Mouse (Mus musculus): ENCODE data around the gene Pnpla5. TPM values are rescaled to one million over a fixed set of nuclear protein-coding genes. Genes with fewer than 3 reads are reported as not detected.

The Pnpla5 gene
- polyA plus RNA-seq, 2 experiments from 2014 or later = not detected

DNA sequence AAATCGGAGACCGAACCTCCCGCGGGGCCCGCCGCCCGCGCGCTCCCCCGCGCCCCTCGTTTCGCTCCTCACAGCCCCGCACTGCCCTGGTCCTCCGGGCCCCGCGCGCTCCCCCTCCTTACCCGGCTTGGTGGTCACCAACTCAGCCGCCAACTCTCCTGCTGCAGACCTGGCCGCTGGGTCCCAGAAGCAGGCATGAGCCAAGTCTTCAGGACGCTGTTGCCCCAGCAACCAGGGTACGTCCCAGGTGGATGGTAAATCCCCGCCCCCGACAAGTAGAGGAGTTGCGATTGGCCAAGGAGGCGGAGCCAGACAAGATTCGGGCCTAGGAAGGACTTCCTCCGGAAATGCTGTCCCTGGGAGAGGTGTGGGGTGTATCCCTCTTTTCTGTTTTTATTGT, 57.8 kb downstream of the Pnpla5 start, which contains the start of gene Efcab6:
TSS of gene Efcab6 (minus strand) at position 240 of the 400 bp plus-strand sequence.
- no peak for ATAC-seq

Other genes with a start within 250 kb of the Pnpla5 start
- gene Efcab6, start 57.8 kb downstream of the Pnpla5 start, polyA plus RNA-seq (2017; shearing (Covaris generic)) = not detected
- not detected for gene Sult4a1, start 17.4 kb downstream of the Pnpla5 start, polyA plus RNA-seq (2017; shearing (Covaris generic))
- not detected for gene Pnpla3, start 44.7 kb upstream of the Pnpla5 start, polyA plus RNA-seq (2017; shearing (Covaris generic))
- 10 to 100 TPM; 44.6 to 47.6 TPM for gene Samm50, start 69.1 kb upstream of the Pnpla5 start, polyA plus RNA-seq (2017; shearing (Covaris generic))
- gene Parvb, start 108.9 kb upstream of the Pnpla5 start, polyA plus RNA-seq (2017; shearing (Covaris generic)) = 1 to 10 TPM in 1 of 2 experiments, not detected in 1; 1.9 TPM
- 10 to 100 TPM; 63.7 to 99.5 TPM for gene Parvg, start 200.9 kb upstream of the Pnpla5 start, polyA plus RNA-seq (2017; shearing (Covaris generic))